Mouse (Mus musculus): ENCODE data around the gene Paqr9.

DNA sequence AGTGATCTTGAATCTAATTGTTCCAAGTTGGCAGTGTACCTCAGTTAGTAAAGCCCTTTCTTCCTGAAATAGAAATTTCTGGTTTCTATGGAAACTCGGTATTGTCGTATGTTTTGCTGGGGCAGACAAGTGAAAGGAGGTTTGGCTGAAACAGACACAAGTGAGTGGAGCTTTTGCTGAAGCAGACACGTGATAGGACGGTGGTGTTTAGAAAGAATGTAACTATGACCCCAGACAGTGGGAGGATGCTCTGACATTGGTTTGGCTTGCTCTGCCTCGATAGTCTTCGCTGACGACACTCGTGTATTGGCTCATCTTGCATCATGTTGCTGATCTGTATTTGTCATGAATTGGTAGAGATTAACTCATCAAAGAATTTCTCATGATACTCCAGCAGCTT lies 38.4 kb upstream of the Paqr9 start:
- TF ChIP-seq EP300 (IDR thresholded peaks at IDR 0.05; ENCODE audit: insufficient read depth, low read depth, low read length) (no peak), CTCF (IDR thresholded peaks at IDR 0.05; ENCODE audit: low read depth, low read length) (no peak)
